Mouse (Mus musculus): ENCODE data around the gene Syt9. TPM values are rescaled to one million over a fixed set of nuclear protein-coding genes. Genes with fewer than 3 reads are reported as not detected.

Syt9 gene
- 0.26 and 0.51 TPM in 2 replicates for polyA plus RNA-seq (2012; rRNA removed)

- DNase-seq (ENCODE audit: low read depth) = no peak
Measured at GRCm38 (mm10) chr7:107370232-107371125, at the start of gene Syt9. Gene Syt9 (plus strand): TSS chr7:107370728.

GRCm38 (mm10) chr7:107339013-107339412 lies 31.5 kb upstream of the Syt9 start:
- DNase-seq (ENCODE audit: low read depth) = no peak

GRCm38 (mm10) chr7:107339560-107340057 lies 30.9 kb upstream of the Syt9 start:
- no peak for DNase-seq (ENCODE audit: low read depth)

- DNase-seq (ENCODE audit: low read depth) = no peak
Measured at GRCm38 (mm10) chr7:107340221-107340620, 30.3 kb upstream of the Syt9 start.

GRCm38 (mm10) chr7:107341519-107342190 lies 28.9 kb upstream of the Syt9 start:
- no peak for DNase-seq (ENCODE audit: low read depth)

- no peak for DNase-seq (ENCODE audit: low read depth)
Measured at GRCm38 (mm10) chr7:107349201-107349600, 21.3 kb upstream of the Syt9 start.

- no peak for DNase-seq (ENCODE audit: low read depth)
Measured at GRCm38 (mm10) chr7:107362153-107362552, 8.4 kb upstream of the Syt9 start.

GRCm38 (mm10) chr7:107362634-107363033 lies 7.9 kb upstream of the Syt9 start:
- no peak for DNase-seq (ENCODE audit: low read depth)

- DNase-seq (ENCODE audit: low read depth) = no peak
Measured at GRCm38 (mm10) chr7:107371126-107371920, 795 bp downstream of the Syt9 start.

GRCm38 (mm10) chr7:107380562-107380961 lies 10.0 kb downstream of the Syt9 start:
- no peak for DNase-seq (ENCODE audit: low read depth)

- no peak for DNase-seq (ENCODE audit: low read depth)
Measured at GRCm38 (mm10) chr7:107389604-107390003, 19.1 kb downstream of the Syt9 start.

- DNase-seq (ENCODE audit: low read depth) = no peak
Measured at GRCm38 (mm10) chr7:107392749-107393148, 22.2 kb downstream of the Syt9 start.

GRCm38 (mm10) chr7:107400061-107400799 lies 29.7 kb downstream of the Syt9 start:
- no peak for DNase-seq (ENCODE audit: low read depth)

GRCm38 (mm10) chr7:107403261-107403660 lies 32.7 kb downstream of the Syt9 start:
- DNase-seq (ENCODE audit: low read depth) = no peak

- no peak for DNase-seq (ENCODE audit: low read depth)
Measured at GRCm38 (mm10) chr7:107414928-107415327, 44.4 kb downstream of the Syt9 start.

GRCm38 (mm10) chr7:107417043-107417850 lies 46.7 kb downstream of the Syt9 start:
- DNase-seq (ENCODE audit: low read depth) = no peak

- no peak for DNase-seq (ENCODE audit: low read depth)
Measured at GRCm38 (mm10) chr7:107437381-107437780, 66.9 kb downstream of the Syt9 start.

- no peak for DNase-seq (ENCODE audit: low read depth)
Measured at GRCm38 (mm10) chr7:107444579-107444978, 74.1 kb downstream of the Syt9 start.

GRCm38 (mm10) chr7:107454660-107455059 lies 84.1 kb downstream of the Syt9 start:
- no peak for DNase-seq (ENCODE audit: low read depth)

GRCm38 (mm10) chr7:107455118-107455521 lies 84.6 kb downstream of the Syt9 start:
- no peak for DNase-seq (ENCODE audit: low read depth)
